Mouse (Mus musculus): Measurements from ENCODE around the gene Acpp.
"Not testable (repeated sequence)": the region's sequence is repeated elsewhere in the genome, so short reads cannot be mapped to it uniquely, and the experiment has no call there.

The Acpp gene

GRCm38 (mm10) chr9:104337183-104337931, at the start of gene Acpp:
Gene Acpp (minus strand): TSS chr9:104337748.
- no peak for DNase-seq (ENCODE audit: low spot score in 2 of 2)

GRCm38 (mm10) chr9:104382571-104383170, 45.1 kb upstream of the Acpp start:
- DNase-seq (ENCODE audit: low spot score in 2 of 2), result no peak

GRCm38 (mm10) chr9:104379532-104380162, 42.1 kb upstream of the Acpp start:
- DNase-seq (ENCODE audit: low spot score in 2 of 2), result no peak

GRCm38 (mm10) chr9:104375573-104375972, 38.0 kb upstream of the Acpp start:
- no peak for DNase-seq (ENCODE audit: low spot score in 2 of 2)

- peak in 1 of 2 experiments; percentile 45 for DNase-seq (ENCODE audit: low spot score in 2 of 2)
Measured at GRCm38 (mm10) chr9:104373253-104373652, 35.7 kb upstream of the Acpp start.

- no peak for DNase-seq (ENCODE audit: low spot score in 2 of 2)
Measured at GRCm38 (mm10) chr9:104366983-104367382, 29.4 kb upstream of the Acpp start.

- DNase-seq (ENCODE audit: low spot score in 2 of 2), result not testable (repeated sequence)
Measured at GRCm38 (mm10) chr9:104361951-104362350, 24.4 kb upstream of the Acpp start.

GRCm38 (mm10) chr9:104361073-104361891, 23.7 kb upstream of the Acpp start:
- DNase-seq (ENCODE audit: low spot score in 2 of 2), result no peak

GRCm38 (mm10) chr9:104360389-104360788, 22.8 kb upstream of the Acpp start:
- no peak for DNase-seq (ENCODE audit: low spot score in 2 of 2)

GRCm38 (mm10) chr9:104355521-104356270, 18.1 kb upstream of the Acpp start:
- DNase-seq (ENCODE audit: low spot score in 2 of 2), result no peak

- DNase-seq (ENCODE audit: low spot score in 2 of 2), result no peak
Measured at GRCm38 (mm10) chr9:104344136-104344535, 6.6 kb upstream of the Acpp start.

- DNase-seq (ENCODE audit: low spot score in 2 of 2), result no peak
Measured at GRCm38 (mm10) chr9:104339483-104339882, 1.9 kb upstream of the Acpp start.

- DNase-seq (ENCODE audit: low spot score in 2 of 2), result no peak
Measured at GRCm38 (mm10) chr9:104338489-104339427, 1.2 kb upstream of the Acpp start.

GRCm38 (mm10) chr9:104331301-104331700, 6.2 kb downstream of the Acpp start:
- no peak for DNase-seq (ENCODE audit: low spot score in 2 of 2)

- no peak for DNase-seq (ENCODE audit: low spot score in 2 of 2)
Measured at GRCm38 (mm10) chr9:104328655-104329054, 8.9 kb downstream of the Acpp start.

- DNase-seq (ENCODE audit: low spot score in 2 of 2), result no peak
Measured at GRCm38 (mm10) chr9:104321519-104321918, 16.0 kb downstream of the Acpp start.

- no peak for DNase-seq (ENCODE audit: low spot score in 2 of 2)
Measured at GRCm38 (mm10) chr9:104316351-104316750, 21.2 kb downstream of the Acpp start.

GRCm38 (mm10) chr9:104315499-104315898, 22.0 kb downstream of the Acpp start:
- DNase-seq (ENCODE audit: low spot score in 2 of 2), result peak in 1 of 2 experiments; percentile 35

GRCm38 (mm10) chr9:104306734-104307133, 30.8 kb downstream of the Acpp start:
- DNase-seq (ENCODE audit: low spot score in 2 of 2), result peak; percentile 20 to 61
